Mouse (Mus musculus): ENCODE measurements around the gene Fars2. TPM values are rescaled to one million over a fixed set of nuclear protein-coding genes. Genes with fewer than 3 reads are reported as not detected.
A peak's percentile ranks its signal among the peaks of the same experiment; 100 is the strongest.

Fars2 gene
- polyA plus RNA-seq, 1 experiment from 2014 or later = 31.7 TPM

DNA sequence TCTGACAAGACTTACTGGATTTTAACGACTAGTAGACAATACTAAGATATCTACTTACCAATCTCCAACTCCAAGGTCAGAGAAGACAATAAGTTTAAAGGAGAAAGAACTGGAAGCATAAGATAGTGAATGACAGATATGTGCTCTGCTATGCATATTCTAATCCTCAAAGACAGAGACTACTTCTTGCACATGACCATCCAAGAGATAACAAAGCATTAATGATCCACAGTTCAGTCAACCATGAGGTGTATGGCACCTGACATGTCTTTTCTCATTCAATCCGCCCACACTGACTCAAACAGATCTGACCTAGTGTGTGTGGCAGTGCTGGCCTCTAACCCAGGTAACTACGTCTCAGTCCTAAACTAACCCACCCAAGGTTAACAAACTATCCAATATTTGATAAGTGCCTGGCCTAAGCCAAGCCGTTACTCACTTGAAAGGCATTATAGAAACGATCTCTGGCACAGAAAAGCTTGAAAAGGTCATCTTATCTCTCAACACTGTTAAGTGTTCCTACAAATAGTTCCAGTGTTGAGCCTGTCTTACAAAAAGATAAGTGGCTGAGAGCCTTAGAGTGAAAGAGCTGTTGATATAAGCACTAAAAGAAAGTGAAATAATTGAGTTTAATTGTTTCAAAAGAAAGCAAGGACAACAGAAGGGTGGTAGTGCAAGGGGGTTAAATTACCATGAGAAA is 20.4 kb upstream of the Fars2 start:
- Histone ChIP-seq H3K4me2 (ENCODE audit: low read depth, low read length, severe bottlenecking) (no peak overlapping the region), H3K9ac (ENCODE audit: low read length) (no peak overlapping the region), H3K27me3 (ENCODE audit: control insufficient read depth, insufficient read depth, low read length) (no peaks in the 10 kb centered on the region), H3K4me1 (replicated peaks; ENCODE audit: control insufficient read depth, insufficient read depth, low read length) (no peaks in the 10 kb centered on the region), H3K9me3 (ENCODE audit: control insufficient read depth, low read length) (no peaks in the 10 kb centered on the region), H3K4me3 (ENCODE audit: low read depth, low read length) (no peak overlapping the region), H3K27ac (ENCODE audit: low read depth, low read length) (no peak overlapping the region), H3K36me3 (ENCODE audit: control insufficient read depth, insufficient read depth, low read length) (no peaks in the 10 kb centered on the region)
- ATAC-seq (replicated peaks; ENCODE audit: low FRiP score) (no peak), DNase-seq (ENCODE audit: low spot score) (no peak)
- 84% methylated on average over 5 of the region's 5 CpGs for WGBS

GRCm38 (mm10) chr13:36105591-36105990 is 11.6 kb upstream of the Fars2 start:
- WGBS = 89% methylated on average over 6 of the region's 6 CpGs
- Histone ChIP-seq H3K4me1 (replicated peaks; ENCODE audit: control insufficient read depth, insufficient read depth, low read length) (no peaks in the 10 kb centered on the region), H3K9ac (ENCODE audit: low read length) (no peak overlapping the region), H3K36me3 (ENCODE audit: control insufficient read depth, insufficient read depth, low read length) (no peaks in the 10 kb centered on the region), H3K27me3 (ENCODE audit: control insufficient read depth, insufficient read depth, low read length) (no peaks in the 10 kb centered on the region), H3K9me3 (ENCODE audit: control insufficient read depth, low read length) (no peaks in the 10 kb centered on the region), H3K27ac (ENCODE audit: low read depth, low read length) (no peak overlapping the region), H3K4me3 (ENCODE audit: low read depth, low read length) (no peak overlapping the region), H3K4me2 (ENCODE audit: low read depth, low read length, severe bottlenecking) (no peak overlapping the region)
- ATAC-seq (replicated peaks; ENCODE audit: low FRiP score) = no peak
- no peak for DNase-seq (ENCODE audit: low spot score)

DNA sequence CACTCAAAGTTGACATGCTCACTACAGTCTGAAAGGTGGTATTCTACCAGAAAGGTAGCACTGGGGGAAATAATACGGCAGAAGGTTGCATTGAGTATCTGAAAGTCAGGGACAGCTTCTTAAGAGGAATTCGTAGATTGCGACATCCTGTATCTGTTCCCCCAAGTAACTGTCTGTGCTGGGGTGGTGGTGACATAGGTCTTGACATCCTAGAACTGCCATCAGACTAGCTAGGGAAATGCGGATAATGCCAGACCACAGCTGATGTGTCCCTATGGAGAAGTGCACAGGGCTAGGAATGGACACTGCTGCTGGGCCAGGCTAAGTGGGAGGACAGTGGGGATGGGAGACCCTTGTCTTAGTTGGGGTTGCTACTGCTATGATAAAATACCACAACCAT is 8.7 kb upstream of the Fars2 start:
- Histone ChIP-seq H3K27ac (ENCODE audit: low read depth, low read length) (no peak overlapping the region), H3K4me1 (replicated peaks; ENCODE audit: control insufficient read depth, insufficient read depth, low read length) (no peaks in the 10 kb centered on the region), H3K36me3 (ENCODE audit: control insufficient read depth, insufficient read depth, low read length) (no peaks in the 10 kb centered on the region), H3K27me3 (ENCODE audit: control insufficient read depth, insufficient read depth, low read length) (no peaks in the 10 kb centered on the region), H3K4me2 (ENCODE audit: low read depth, low read length, severe bottlenecking) (no peak overlapping the region), H3K9ac (ENCODE audit: low read length) (no peak overlapping the region), H3K4me3 (ENCODE audit: low read depth, low read length) (no peak overlapping the region), H3K9me3 (ENCODE audit: control insufficient read depth, low read length) (no peaks in the 10 kb centered on the region)
- WGBS = 97% methylated on average over 4 of the region's 4 CpGs
- ATAC-seq (replicated peaks; ENCODE audit: low FRiP score) = no peak
- DNase-seq (ENCODE audit: low spot score) = no peak

GRCm38 (mm10) chr13:36111331-36111730 is 5.9 kb upstream of the Fars2 start:
- Histone ChIP-seq H3K36me3 (ENCODE audit: control insufficient read depth, insufficient read depth, low read length) (no peaks in the 10 kb centered on the region), H3K9ac (ENCODE audit: low read length) (no peak overlapping the region), H3K4me1 (replicated peaks; ENCODE audit: control insufficient read depth, insufficient read depth, low read length) (no peaks in the 10 kb centered on the region), H3K27me3 (ENCODE audit: control insufficient read depth, insufficient read depth, low read length) (no peaks in the 10 kb centered on the region), H3K4me2 (ENCODE audit: low read depth, low read length, severe bottlenecking) (no peak overlapping the region), H3K4me3 (ENCODE audit: low read depth, low read length) (no peak overlapping the region), H3K9me3 (ENCODE audit: control insufficient read depth, low read length) (no peaks in the 10 kb centered on the region), H3K27ac (ENCODE audit: low read depth, low read length) (no peak overlapping the region)
- 94% methylated on average over 2 of the region's 2 CpGs for WGBS
- DNase-seq (ENCODE audit: low spot score) (no peak), ATAC-seq (replicated peaks; ENCODE audit: low FRiP score) (no peak)

DNA sequence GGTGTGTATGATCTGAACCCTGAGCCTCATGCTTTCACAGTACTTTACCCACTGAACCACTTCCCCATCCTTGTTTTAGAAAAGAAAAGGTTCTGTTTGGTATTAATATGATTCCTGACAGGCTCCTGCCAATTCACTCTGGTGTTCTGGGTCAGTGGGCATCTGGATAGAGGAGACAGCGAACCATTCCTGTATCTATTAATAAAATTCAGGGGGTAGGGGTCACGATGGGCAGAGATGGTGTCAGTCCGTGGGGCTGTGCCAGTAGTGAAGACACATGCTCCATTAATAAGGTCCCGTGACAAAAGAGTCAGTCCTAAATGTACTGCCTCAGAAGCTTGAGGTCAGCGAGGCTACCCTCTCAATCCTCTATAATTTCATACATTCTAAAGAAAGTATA is 4.0 kb upstream of the Fars2 start:
- ATAC-seq (replicated peaks; ENCODE audit: low FRiP score) (no peak), DNase-seq (ENCODE audit: low spot score) (no peak)
- no peaks in the 10 kb centered on the region for H3K9me3 ChIP-seq (ENCODE audit: control insufficient read depth, low read length)
- WGBS = 94% methylated on average over 5 of the region's 5 CpGs
- H3K4me2 ChIP-seq (ENCODE audit: low read depth, low read length, severe bottlenecking) = no peak overlapping the region
- H3K9ac ChIP-seq (ENCODE audit: low read length) = no peak overlapping the region
- no peak overlapping the region for H3K27ac ChIP-seq (ENCODE audit: low read depth, low read length)
- no peaks in the 10 kb centered on the region for H3K27me3 ChIP-seq (ENCODE audit: control insufficient read depth, insufficient read depth, low read length)
- H3K36me3 ChIP-seq (ENCODE audit: control insufficient read depth, insufficient read depth, low read length) = no peaks in the 10 kb centered on the region
- no peaks in the 10 kb centered on the region for H3K4me1 ChIP-seq (replicated peaks; ENCODE audit: control insufficient read depth, insufficient read depth, low read length)
- H3K4me3 ChIP-seq (ENCODE audit: low read depth, low read length) = no peak overlapping the region

DNA sequence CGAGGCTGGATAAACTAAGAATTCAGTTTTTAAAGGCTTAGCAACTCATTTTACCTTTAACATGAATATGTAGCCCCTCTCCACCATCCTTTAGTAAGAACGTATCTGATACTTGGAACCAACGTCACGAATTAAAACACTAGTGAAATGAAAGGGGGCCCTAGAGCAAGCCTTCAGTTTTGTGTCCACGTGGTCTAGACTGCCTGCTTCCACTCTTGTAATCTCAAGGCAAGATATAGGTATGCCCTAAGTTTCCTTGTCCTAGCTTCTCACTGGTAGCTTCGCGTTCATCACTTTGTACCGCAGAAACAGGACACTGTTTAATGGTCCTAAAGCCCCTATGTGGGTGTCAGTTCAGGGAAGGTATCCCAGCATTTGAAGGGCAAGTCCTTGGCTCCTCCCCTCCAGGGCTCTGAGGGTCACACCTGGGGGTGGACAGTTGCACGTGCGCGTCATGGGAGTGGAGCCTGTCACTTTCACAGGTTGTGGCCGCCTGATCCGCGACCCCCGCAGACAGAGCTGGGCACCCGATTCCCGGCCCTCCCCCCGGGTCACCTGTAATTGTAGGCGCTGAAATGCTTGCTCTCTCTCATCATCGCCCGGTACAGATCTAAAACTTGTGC is 581 bp upstream of the Fars2 start:
- H3K9me3 ChIP-seq (ENCODE audit: control insufficient read depth, low read length) = no peaks in the 10 kb centered on the region
- H3K36me3 ChIP-seq (ENCODE audit: control insufficient read depth, insufficient read depth, low read length) = no peaks in the 10 kb centered on the region
- H3K27ac ChIP-seq (ENCODE audit: low read depth, low read length) = peak overlapping the region; percentile 93; the same call in 1 of the 2 replicates
- peak overlapping the region; percentile 73 for H3K9ac ChIP-seq (ENCODE audit: low read length)
- 7% methylated on average over 21 of the region's 21 CpGs for WGBS
- no peaks in the 10 kb centered on the region for H3K27me3 ChIP-seq (ENCODE audit: control insufficient read depth, insufficient read depth, low read length)
- DNase-seq (ENCODE audit: low spot score) (peak; percentile 65), ATAC-seq (replicated peaks; ENCODE audit: low FRiP score) (peak; percentile 40)
- no peaks in the 10 kb centered on the region for H3K4me1 ChIP-seq (replicated peaks; ENCODE audit: control insufficient read depth, insufficient read depth, low read length)
- peak overlapping the region; percentile 81 for H3K4me2 ChIP-seq (ENCODE audit: low read depth, low read length, severe bottlenecking)
- peak overlapping the region; percentile 66 for H3K4me3 ChIP-seq (ENCODE audit: low read depth, low read length)

GRCm38 (mm10) chr13:36119684-36120083 is 2.5 kb downstream of the Fars2 start:
- H3K27ac ChIP-seq (ENCODE audit: low read depth, low read length) = no peak overlapping the region
- no peak overlapping the region for H3K4me3 ChIP-seq (ENCODE audit: low read depth, low read length)
- H3K27me3 ChIP-seq (ENCODE audit: control insufficient read depth, insufficient read depth, low read length) = no peaks in the 10 kb centered on the region
- no peak overlapping the region for H3K9ac ChIP-seq (ENCODE audit: low read length)
- ATAC-seq (replicated peaks; ENCODE audit: low FRiP score) = no peak
- no peak overlapping the region for H3K4me2 ChIP-seq (ENCODE audit: low read depth, low read length, severe bottlenecking)
- no peak for DNase-seq (ENCODE audit: low spot score)
- H3K36me3 ChIP-seq (ENCODE audit: control insufficient read depth, insufficient read depth, low read length) = no peaks in the 10 kb centered on the region
- H3K9me3 ChIP-seq (ENCODE audit: control insufficient read depth, low read length) = no peaks in the 10 kb centered on the region
- WGBS = 74% methylated on average over 4 of the region's 4 CpGs
- H3K4me1 ChIP-seq (replicated peaks; ENCODE audit: control insufficient read depth, insufficient read depth, low read length) = no peaks in the 10 kb centered on the region

GRCm38 (mm10) chr13:36120606-36121005 is 3.4 kb downstream of the Fars2 start:
- Histone ChIP-seq H3K36me3 (ENCODE audit: control insufficient read depth, insufficient read depth, low read length) (no peaks in the 10 kb centered on the region), H3K4me2 (ENCODE audit: low read depth, low read length, severe bottlenecking) (no peak overlapping the region), H3K9ac (ENCODE audit: low read length) (no peak overlapping the region), H3K4me3 (ENCODE audit: low read depth, low read length) (no peak overlapping the region), H3K9me3 (ENCODE audit: control insufficient read depth, low read length) (no peaks in the 10 kb centered on the region), H3K27me3 (ENCODE audit: control insufficient read depth, insufficient read depth, low read length) (no peaks in the 10 kb centered on the region), H3K4me1 (replicated peaks; ENCODE audit: control insufficient read depth, insufficient read depth, low read length) (no peaks in the 10 kb centered on the region), H3K27ac (ENCODE audit: low read depth, low read length) (no peak overlapping the region)
- ATAC-seq (replicated peaks; ENCODE audit: low FRiP score) = no peak
- DNase-seq (ENCODE audit: low spot score) = no peak
